Mouse (Mus musculus) MEL (cell line): ENCODE data around the gene Tsfm. TPM values are rescaled to one million over a fixed set of nuclear protein-coding genes. Genes with fewer than 3 reads are reported as not detected.

Source experiments
- DNase-seq: peaks from one replicate; pipeline ENCODE4 v3.0.0; 2011; ENCODE audit warnings: low read depth, low spot score
- H3K27ac ChIP-seq: 2 replicates; pipeline ENCODE4 v1.5.1; 2012; ENCODE audit warnings: low read depth, mild to moderate bottlenecking, control low read depth, low read length, moderate library complexity; ENCODE audit not compliant: control insufficient read depth
- H3K27me3 ChIP-seq, 2 experiments: fragments of 150-350 bp in 1 of 2; sonication (generic) in 1 of 2; 2 replicates each; pipeline ENCODE4 v1.6.1; 2012; ENCODE audit warnings: low read length in 2 of 2, mild to moderate bottlenecking in 2 of 2, improper control_type of control experiment in 1 of 2, moderate library complexity in 1 of 2; ENCODE audit not compliant: insufficient read depth in 2 of 2, control insufficient read depth in 1 of 2
- H3K36me3 ChIP-seq, 2 experiments: 2 replicates each; pipeline ENCODE4 v1.6.1; 2012 to 2014; ENCODE audit warnings: low read length in 2 of 2, improper control_type of control experiment in 1 of 2, inconsistent platforms in 1 of 2, mild to moderate bottlenecking in 1 of 2; ENCODE audit not compliant: insufficient read depth in 2 of 2, control insufficient read depth in 1 of 2
- H3K4me1 ChIP-seq, 2 experiments: fragments of 150-350 bp in 1 of 2; sonication (generic) in 1 of 2; 2 replicates each; pipeline ENCODE4 v1.6.1; 2012; ENCODE audit warnings: low read length in 2 of 2, improper control_type of control experiment in 1 of 2, mild to moderate bottlenecking in 1 of 2; ENCODE audit not compliant: insufficient read depth in 2 of 2, control insufficient read depth in 1 of 2
- H3K4me3 ChIP-seq, 2 experiments: fragments of 150-350 bp in 1 of 2; sonication (generic) in 1 of 2; 2 replicates each; pipeline ENCODE4 v1.5.1; 2012; ENCODE audit warnings: low read depth in 2 of 2, low read length in 2 of 2, mild to moderate bottlenecking in 2 of 2, moderate library complexity in 2 of 2, control low read depth in 1 of 2, improper control_type of control experiment in 1 of 2; ENCODE audit not compliant: control insufficient read depth in 1 of 2, insufficient read depth in 1 of 2
- H3K79me2 ChIP-seq: 2 replicates; pipeline ENCODE4 v1.6.1; 2012; ENCODE audit warnings: mild to moderate bottlenecking, low read length, moderate library complexity; ENCODE audit not compliant: control insufficient read depth, poor library complexity, insufficient read depth
- H3K9ac ChIP-seq: 2 replicates; pipeline ENCODE4 v1.6.1; 2012; ENCODE audit warnings: low read depth, mild to moderate bottlenecking, control low read depth, low read length, moderate library complexity; ENCODE audit not compliant: control insufficient read depth, poor library complexity, severe bottlenecking
- H3K9me3 ChIP-seq: fragments of 150-350 bp; sonication (generic); replicated peaks from 2 replicates; pipeline ENCODE4 v1.6.1; 2012; ENCODE audit warnings: mild to moderate bottlenecking, low read length, improper control_type of control experiment, moderate library complexity; ENCODE audit not compliant: insufficient read depth
- BHLHE40 ChIP-seq: IDR thresholded peaks from 2 replicates; pipeline ENCODE4 v1.6.1; 2012; ENCODE audit warnings: low read depth, mild to moderate bottlenecking, inconsistent platforms, low read length, improper control_type of control experiment, borderline replicate concordance
- CHD2 ChIP-seq: IDR thresholded peaks from 2 replicates; pipeline ENCODE4 v1.6.1; 2011; ENCODE audit warnings: low read length, improper control_type of control experiment
- CTCF ChIP-seq, 3 experiments: IDR thresholded peaks in 2 of 3; conservative IDR thresholded peaks in 1 of 3; 2 replicates each; pipeline ENCODE4 v1.5.1; 2011 to 2012; ENCODE audit warnings: low read length in 3 of 3, low read depth in 2 of 3, mild to moderate bottlenecking in 2 of 3, improper control_type of control experiment in 1 of 3, inconsistent platforms in 1 of 3, mixed read lengths in 1 of 3, moderate library complexity in 1 of 3; ENCODE audit not compliant: control insufficient read depth in 1 of 3, insufficient read depth in 1 of 3, poor library complexity in 1 of 3, severe bottlenecking in 1 of 3
- E2F4 ChIP-seq: IDR thresholded peaks from 2 replicates; pipeline ENCODE4 v1.6.1; 2011; ENCODE audit warnings: low read depth, low read length, improper control_type of control experiment, borderline replicate concordance
- ELF1 ChIP-seq: IDR thresholded peaks from 2 replicates; pipeline ENCODE4 v1.6.1; 2014; ENCODE audit warnings: low read depth, mild to moderate bottlenecking, inconsistent platforms, low read length, improper control_type of control experiment, moderate library complexity
- ETS1 ChIP-seq: IDR thresholded peaks from 2 replicates; pipeline ENCODE4 v1.6.1; 2012; ENCODE audit warnings: low read depth, mild to moderate bottlenecking, inconsistent platforms, low read length, improper control_type of control experiment, moderate library complexity
- GABPA ChIP-seq: IDR thresholded peaks from 2 replicates; pipeline ENCODE4 v1.6.1; 2012; ENCODE audit warnings: low read depth, mild to moderate bottlenecking, inconsistent platforms, low read length, improper control_type of control experiment, moderate library complexity
- GATA1 ChIP-seq: IDR thresholded peaks from 2 replicates; pipeline ENCODE4 v1.6.1; 2011; ENCODE audit warnings: low read depth, low read length, improper control_type of control experiment
- HCFC1 ChIP-seq: IDR thresholded peaks from 2 replicates; pipeline ENCODE4 v1.6.1; 2012; ENCODE audit warnings: low read depth, mild to moderate bottlenecking, inconsistent platforms, low read length, improper control_type of control experiment, moderate library complexity
- MAFK ChIP-seq: IDR thresholded peaks from 2 replicates; pipeline ENCODE4 v1.6.1; 2011; ENCODE audit warnings: low read depth, mild to moderate bottlenecking, low read length, improper control_type of control experiment, borderline replicate concordance
- MAX ChIP-seq: IDR thresholded peaks from 2 replicates; pipeline ENCODE4 v1.6.1; 2011; ENCODE audit warnings: low read length, improper control_type of control experiment
- MAZ ChIP-seq: IDR thresholded peaks from 2 replicates; pipeline ENCODE4 v1.6.1; 2012; ENCODE audit warnings: low read depth, mild to moderate bottlenecking, inconsistent platforms, low read length, improper control_type of control experiment
- MXI1 ChIP-seq: IDR thresholded peaks from 2 replicates; pipeline ENCODE4 v1.6.1; 2011; ENCODE audit warnings: mild to moderate bottlenecking, low read depth, low read length, improper control_type of control experiment
- MYC ChIP-seq: IDR thresholded peaks from 2 replicates; pipeline ENCODE4 v1.6.1; 2011; ENCODE audit warnings: low read depth, mild to moderate bottlenecking, low read length, improper control_type of control experiment, moderate library complexity
- NELFE ChIP-seq: IDR thresholded peaks from 2 replicates; pipeline ENCODE4 v1.6.1; 2011; ENCODE audit warnings: low read depth, low read length, improper control_type of control experiment
- POLR2A ChIP-seq, 2 experiments: IDR thresholded peaks; 2 replicates each; pipeline ENCODE4 v1.6.1; 2011 to 2012; ENCODE audit warnings: low read length in 2 of 2, mild to moderate bottlenecking in 2 of 2, control low read depth in 1 of 2, improper control_type of control experiment in 1 of 2, low read depth in 1 of 2, moderate library complexity in 1 of 2; ENCODE audit not compliant: control insufficient read depth in 1 of 2, insufficient read depth in 1 of 2, poor library complexity in 1 of 2
- POLR2AphosphoS2 ChIP-seq: IDR thresholded peaks from 2 replicates; pipeline ENCODE4 v1.6.1; 2011; ENCODE audit warnings: low read length, improper control_type of control experiment
- RAD21 ChIP-seq: IDR thresholded peaks from 2 replicates; pipeline ENCODE4 v1.6.1; 2011; ENCODE audit warnings: mild to moderate bottlenecking, low read depth, low read length, improper control_type of control experiment
- SIN3A ChIP-seq: IDR thresholded peaks from 2 replicates; pipeline ENCODE4 v1.6.1; 2012; ENCODE audit warnings: low read length, improper control_type of control experiment, inconsistent platforms
- SMC3 ChIP-seq: IDR thresholded peaks from 2 replicates; pipeline ENCODE4 v1.6.1; 2011; ENCODE audit warnings: low read depth, low read length, improper control_type of control experiment
- TBP ChIP-seq: IDR thresholded peaks from 2 replicates; pipeline ENCODE4 v1.8.0; 2011; ENCODE audit warnings: low read depth, low read length, improper control_type of control experiment
- TCF12 ChIP-seq: IDR thresholded peaks from 2 replicates; pipeline ENCODE4 v1.6.1; 2014; ENCODE audit warnings: low read depth, mild to moderate bottlenecking, inconsistent platforms, low read length, improper control_type of control experiment, moderate library complexity
- USF1 ChIP-seq: IDR thresholded peaks from 2 replicates; pipeline ENCODE4 v1.6.1; 2014; ENCODE audit warnings: low read depth, mild to moderate bottlenecking, inconsistent platforms, low read length, improper control_type of control experiment, moderate library complexity
- ZC3H11A ChIP-seq: IDR thresholded peaks from 2 replicates; pipeline ENCODE4 v1.6.1; 2012; ENCODE audit warnings: low read depth, mild to moderate bottlenecking, inconsistent platforms, low read length, improper control_type of control experiment
- ZKSCAN1 ChIP-seq: IDR thresholded peaks from 2 replicates; pipeline ENCODE4 v1.6.1; 2012; ENCODE audit warnings: low read depth, mild to moderate bottlenecking, inconsistent platforms, low read length, improper control_type of control experiment, moderate library complexity
- ZMIZ1 ChIP-seq: IDR thresholded peaks from 2 replicates; pipeline ENCODE4 v1.6.1; 2012; ENCODE audit warnings: low read depth, mild to moderate bottlenecking, inconsistent platforms, low read length, improper control_type of control experiment, moderate library complexity
- polyA plus RNA-seq, 2 experiments: library from polyadenylated mRNA; stranded (reverse) in 1 of 2; unstranded in 1 of 2; fragments of >175 nt in 1 of 2; fragments of >200 nt in 1 of 2; gene quantifications; 2 replicates each; pipeline versions ENCODE4 v1.2.1 to v1.2.4; 2012; ENCODE audit warnings: low replicate concordance in 2 of 2, low read depth in 1 of 2; ENCODE audit not compliant: insufficient read length in 2 of 2, insufficient read depth in 1 of 2, missing spikeins in 1 of 2
- total RNA-seq: library from RNA; depleted of rRNA; stranded (reverse); fragments of 300-350 nt; gene quantifications from 2 replicates; pipeline ENCODE4 v1.2.3, GENCODE M21; 2012; rRNA removed

The Tsfm gene
- total RNA-seq, result 88.9 and 90.0 TPM in 2 replicates
- polyA plus RNA-seq, result 10 to 100 TPM in 1 of 2 experiments, not detected in 1; 84.7 TPM

GRCm38 (mm10) chr10:127030336-127031296, at the start of gene Tsfm:
Gene Tsfm (minus strand): TSS chr10:127030840.
- Histone ChIP-seq H3K36me3 (peaks cover 5 to 10% of the 10 kb centered on the region in 2 experiments; a peak in 3 of 4 replicates), H3K27ac (peak within 1 kb of the TSS; percentile 43), H3K9ac (peak within 1 kb of the TSS; percentile 88), H3K4me3 (peak within 1 kb of the TSS; percentile 79 to 92), H3K9me3 (no peaks in the 10 kb centered on the region), H3K27me3 (no peaks in the 10 kb centered on the region), H3K4me1 (peaks cover 0 to 9% of the 10 kb centered on the region in 2 experiments; a peak in 2 of 4 replicates), H3K79me2 (peaks cover 12% of the 10 kb centered on the region)
- TF ChIP-seq TCF12 (peak; percentile 46; the same call in 1 of the 2 replicates), CHD2 (no peak; the same call in 1 of the 2 replicates), MAFK (no peak), SIN3A (peak; percentile 95), POLR2AphosphoS2 (peak; percentile 75; the same call in 1 of the 2 replicates), MYC (peak; percentile 96), ZC3H11A (peak; percentile 37), TBP (peak; percentile 64), GABPA (no peak), ELF1 (peak; percentile 51; the same call in 1 of the 2 replicates), ETS1 (no peak), MAZ (peak; percentile 83; the same call in 1 of the 2 replicates), BHLHE40 (peak; percentile 72; the same call in 1 of the 2 replicates), ZMIZ1 (peak; percentile 57; the same call in 1 of the 2 replicates), ZKSCAN1 (no peak), MAX (peak; percentile 89), HCFC1 (peak; percentile 91), CTCF (IDR thresholded peaks at IDR 0.05 in 2 of 3, conservative IDR thresholded peaks at IDR 0.05 in 1 of 3; ENCODE audit: control insufficient read depth in 1 of 3, insufficient read depth in 1 of 3, low read depth in 2 of 3, low read length in 3 of 3, poor library complexity in 1 of 3, severe bottlenecking in 1 of 3) (peak; percentile 80 to 96 (median 93)), GATA1 (no peak), NELFE (peak; percentile 88), USF1 (no peak), MXI1 (peak; percentile 91), POLR2A (IDR thresholded peaks at IDR 0.05; ENCODE audit: control insufficient read depth in 1 of 2, insufficient read depth in 1 of 2, low read depth in 1 of 2, low read length in 2 of 2, poor library complexity in 1 of 2) (peak; percentile 87 to 92), RAD21 (peak; percentile 60), SMC3 (peak; percentile 80), E2F4 (peak; percentile 83; the same call in 1 of the 2 replicates)
- peak; percentile 94 for DNase-seq
